Mouse (Mus musculus) E14TG2a.4 (cell line): ENCODE measurements at regions not wholly inside any gene's neighbourhood (a gene's known extent, or its start where the extent isn't known, plus 50 kb on each side); places are given as distances from the start of the nearest gene placed in this dataset.

Experiments
- H3K27me3 ChIP-seq: 2 replicates; pipeline ENCODE4 v1.6.1; 2014; ENCODE audit warnings: low read length, control low read depth; ENCODE audit not compliant: insufficient read depth
- H3K36me3 ChIP-seq: 2 replicates; pipeline ENCODE4 v1.6.1; 2014; ENCODE audit warnings: low read length, control low read depth; ENCODE audit not compliant: insufficient read depth
- H3K4me1 ChIP-seq: replicated peaks from 2 replicates; pipeline ENCODE4 v1.6.1; 2014; ENCODE audit warnings: low read depth, low read length, control low read depth
- H3K4me3 ChIP-seq: replicated peaks from 2 replicates; pipeline ENCODE4 v1.5.1; 2014; ENCODE audit warnings: mild to moderate bottlenecking, low read length
- H3K9me3 ChIP-seq: 2 replicates; pipeline ENCODE4 v1.6.1; 2014; ENCODE audit warnings: low read length, control low read depth
- CTCF ChIP-seq: conservative IDR thresholded peaks from 2 replicates; pipeline ENCODE4 v1.5.1; 2014; ENCODE audit warnings: low read length
- NANOG ChIP-seq: IDR thresholded peaks from 2 replicates; pipeline ENCODE4 v1.6.1; 2014; ENCODE audit warnings: borderline replicate concordance, low read length, mixed read lengths
- POU5F1 ChIP-seq: IDR thresholded peaks from 2 replicates; pipeline ENCODE4 v1.6.1; 2014; ENCODE audit warnings: low read length, borderline replicate concordance

GRCm38 (mm10) chr4:32139586-32139985 lies 99.0 kb upstream of the Bach2 start:
- H3K36me3 ChIP-seq, result no peaks in the 10 kb centered on the region
- H3K4me3 ChIP-seq, result no peak overlapping the region
- no peak for TF ChIP-seq NANOG
- TF ChIP-seq POU5F1, result no peak
- TF ChIP-seq CTCF, result no peak
- H3K9me3 ChIP-seq, result 0 out of 2 replicates have a peak, but pooled peaks cover 5% of the 10 kb centered on the region
- no peaks in the 10 kb centered on the region for H3K27me3 ChIP-seq
- H3K4me1 ChIP-seq, result no peaks in the 10 kb centered on the region

GRCm38 (mm10) chr4:32140068-32140467 lies 98.5 kb upstream of the Bach2 start:
- H3K27me3 ChIP-seq, result no peaks in the 10 kb centered on the region

GRCm38 (mm10) chr4:32142198-32142597 lies 96.4 kb upstream of the Bach2 start:
- Histone ChIP-seq H3K9me3 (0 out of 2 replicates have a peak, but pooled peaks cover 5% of the 10 kb centered on the region), H3K4me3 (no peak overlapping the region), H3K4me1 (no peaks in the 10 kb centered on the region), H3K27me3 (no peaks in the 10 kb centered on the region), H3K36me3 (no peaks in the 10 kb centered on the region)
- TF ChIP-seq NANOG (no peak), POU5F1 (no peak), CTCF (no peak)

More at GRCm38 (mm10) chr4:32140068-32140467, 98.5 kb upstream of the Bach2 start:
- H3K4me3 ChIP-seq, result no peak overlapping the region
- H3K4me1 ChIP-seq, result no peaks in the 10 kb centered on the region
- no peak for TF ChIP-seq NANOG
- no peaks in the 10 kb centered on the region for H3K36me3 ChIP-seq
- H3K9me3 ChIP-seq, result 0 out of 2 replicates have a peak, but pooled peaks cover 5% of the 10 kb centered on the region

GRCm38 (mm10) chr4:32147146-32147545 lies 91.5 kb upstream of the Bach2 start:
- Histone ChIP-seq H3K4me1 (no peaks in the 10 kb centered on the region), H3K9me3 (no peaks in the 10 kb centered on the region), H3K27me3 (no peaks in the 10 kb centered on the region), H3K36me3 (no peaks in the 10 kb centered on the region), H3K4me3 (no peak overlapping the region)
- TF ChIP-seq CTCF (no peak), NANOG (no peak), POU5F1 (no peak)

- Histone ChIP-seq H3K4me3 (no peak overlapping the region), H3K9me3 (no peaks in the 10 kb centered on the region), H3K27me3 (no peaks in the 10 kb centered on the region), H3K4me1 (no peaks in the 10 kb centered on the region), H3K36me3 (no peaks in the 10 kb centered on the region)
- TF ChIP-seq POU5F1 (no peak), NANOG (no peak), CTCF (no peak)
Measured at GRCm38 (mm10) chr4:32148597-32148996, 90.0 kb upstream of the Bach2 start.

GRCm38 (mm10) chr4:32149171-32149570 lies 89.4 kb upstream of the Bach2 start:
- no peaks in the 10 kb centered on the region for H3K36me3 ChIP-seq
- TF ChIP-seq CTCF (no peak), NANOG (no peak), POU5F1 (no peak)
- no peaks in the 10 kb centered on the region for H3K27me3 ChIP-seq
- H3K4me1 ChIP-seq, result no peaks in the 10 kb centered on the region
- no peak overlapping the region for H3K4me3 ChIP-seq
- no peaks in the 10 kb centered on the region for H3K9me3 ChIP-seq

GRCm38 (mm10) chr4:32153356-32153755 lies 85.2 kb upstream of the Bach2 start:
- Histone ChIP-seq H3K4me1 (peaks cover 16% of the 10 kb centered on the region), H3K27me3 (no peaks in the 10 kb centered on the region), H3K9me3 (no peaks in the 10 kb centered on the region), H3K4me3 (no peak overlapping the region), H3K36me3 (no peaks in the 10 kb centered on the region)
- no peak for TF ChIP-seq POU5F1
- 0 out of 2 replicates have a peak, but pooled peaks have one; percentile 18 for TF ChIP-seq CTCF

- H3K4me1 ChIP-seq, result peaks cover 36% of the 10 kb centered on the region
- TF ChIP-seq CTCF, result no peak
- no peak for TF ChIP-seq POU5F1
- TF ChIP-seq NANOG, result no peak
- no peak overlapping the region for H3K4me3 ChIP-seq
Measured at GRCm38 (mm10) chr4:32156965-32157364, 81.6 kb upstream of the Bach2 start.

GRCm38 (mm10) chr4:32158451-32158850 lies 80.2 kb upstream of the Bach2 start:
- no peaks in the 10 kb centered on the region for H3K27me3 ChIP-seq
- H3K9me3 ChIP-seq, result peaks cover 24% of the 10 kb centered on the region; the same call in 1 of the 2 replicates

More at GRCm38 (mm10) chr4:32156965-32157364, 81.6 kb upstream of the Bach2 start:
- Histone ChIP-seq H3K36me3 (no peaks in the 10 kb centered on the region), H3K9me3 (peaks cover 20% of the 10 kb centered on the region; the same call in 1 of the 2 replicates), H3K27me3 (no peaks in the 10 kb centered on the region)

GRCm38 (mm10) chr4:32158886-32159285 lies 79.7 kb upstream of the Bach2 start:
- H3K4me1 ChIP-seq, result peaks cover 36% of the 10 kb centered on the region
- H3K4me3 ChIP-seq, result no peak overlapping the region
- no peak for TF ChIP-seq CTCF
- H3K36me3 ChIP-seq, result no peaks in the 10 kb centered on the region
- H3K9me3 ChIP-seq, result peaks cover 27% of the 10 kb centered on the region; the same call in 1 of the 2 replicates
- H3K27me3 ChIP-seq, result no peaks in the 10 kb centered on the region

More at GRCm38 (mm10) chr4:32158451-32158850, 80.2 kb upstream of the Bach2 start:
- no peak overlapping the region for H3K4me3 ChIP-seq
- peak; percentile 67; the same call in 1 of the 2 replicates for TF ChIP-seq NANOG
- TF ChIP-seq POU5F1, result no peak
- peaks cover 36% of the 10 kb centered on the region for H3K4me1 ChIP-seq
- no peaks in the 10 kb centered on the region for H3K36me3 ChIP-seq
